Mouse (Mus musculus) ES-E14 (cell line): ENCODE results near the gene Nek11.

Experiments
- CHD2 ChIP-seq: IDR thresholded peaks from 2 replicates; pipeline ENCODE4 v1.6.1; 2014; ENCODE audit warnings: mild to moderate bottlenecking, low read depth, low read length, inconsistent platforms
- ZC3H11A ChIP-seq: IDR thresholded peaks from 2 replicates; pipeline ENCODE4 v1.6.1; 2012; ENCODE audit warnings: low read depth, mild to moderate bottlenecking, inconsistent platforms, low read length, borderline replicate concordance

- TF ChIP-seq ZC3H11A: no peak
- TF ChIP-seq CHD2: no peak
Observed at GRCm38 (mm10) chr9:105309553-105310281, 85.6 kb downstream of the Nek11 start.
